Mouse (Mus musculus): ENCODE measurements around the gene Rai1. TPM values are rescaled to one million over a fixed set of nuclear protein-coding genes. Genes with fewer than 3 reads are reported as not detected.

Rai1 gene
- polyA plus RNA-seq, 1 experiment from 2014 or later: 5.1 TPM

GRCm38 (mm10) chr11:60152339-60152738 lies 47.5 kb downstream of the Rai1 start:
- 52% methylated on average over 1 of the region's 1 CpGs for WGBS (ENCODE audit: insufficient replicate concordance)
- Histone ChIP-seq H3K9ac (no peak overlapping the region), H3K27me3 (no peaks in the 10 kb centered on the region), H3K4me1 (replicated peaks) (peaks cover 24% of the 10 kb centered on the region), H3K4me3 (replicated peaks) (no peak overlapping the region), H3K9me3 (replicated peaks) (no peaks in the 10 kb centered on the region), H3K4me2 (no peak overlapping the region), H3K27ac (no peak overlapping the region), H3K36me3 (peaks cover 20% of the 10 kb centered on the region)
- DNase-seq (no peak), ATAC-seq (ENCODE audit: low read depth) (no peak; the same call in 1 of the 2 replicates)

- Histone ChIP-seq H3K4me3 (replicated peaks) (no peak overlapping the region), H3K4me2 (no peak overlapping the region), H3K9ac (no peak overlapping the region), H3K4me1 (replicated peaks) (peaks cover 40% of the 10 kb centered on the region), H3K27me3 (no peaks in the 10 kb centered on the region), H3K36me3 (peaks cover 17% of the 10 kb centered on the region), H3K9me3 (replicated peaks) (no peaks in the 10 kb centered on the region), H3K27ac (no peak overlapping the region)
- 85% methylated on average over 3 of the region's 3 CpGs for whole genome bisulfite sequencing (ENCODE audit: insufficient replicate concordance)
- ATAC-seq (ENCODE audit: low read depth) (no peak), DNase-seq (no peak)
Measured at GRCm38 (mm10) chr11:60153936-60154335, 49.1 kb downstream of the Rai1 start.

GRCm38 (mm10) chr11:60155690-60156089 lies 50.9 kb downstream of the Rai1 start:
- peaks cover 57% of the 10 kb centered on the region for H3K4me1 ChIP-seq (replicated peaks)
- peaks cover 17% of the 10 kb centered on the region for H3K36me3 ChIP-seq
- WGBS (ENCODE audit: insufficient replicate concordance): 88% methylated on average over 5 of the region's 5 CpGs

GRCm38 (mm10) chr11:60158271-60158670 lies 53.5 kb downstream of the Rai1 start:
- Histone ChIP-seq H3K27ac (0 out of 2 replicates have a peak overlapping the region, but pooled peaks have one; percentile 16), H3K4me3 (replicated peaks) (no peak overlapping the region), H3K27me3 (no peaks in the 10 kb centered on the region), H3K36me3 (peaks cover 16% of the 10 kb centered on the region), H3K4me2 (no peak overlapping the region), H3K9me3 (replicated peaks) (no peaks in the 10 kb centered on the region), H3K4me1 (replicated peaks) (peaks cover 65% of the 10 kb centered on the region), H3K9ac (no peak overlapping the region)
- DNase-seq: no peak
- no peak for ATAC-seq (ENCODE audit: low read depth)
- 65% methylated on average over 4 of the region's 4 CpGs for WGBS (ENCODE audit: insufficient replicate concordance)

More at GRCm38 (mm10) chr11:60155690-60156089, 50.9 kb downstream of the Rai1 start:
- no peak for DNase-seq
- Histone ChIP-seq H3K27me3 (no peaks in the 10 kb centered on the region), H3K9me3 (replicated peaks) (no peaks in the 10 kb centered on the region), H3K4me2 (no peak overlapping the region), H3K4me3 (replicated peaks) (no peak overlapping the region), H3K9ac (no peak overlapping the region), H3K27ac (no peak overlapping the region)
- ATAC-seq (ENCODE audit: low read depth): no peak

- Histone ChIP-seq H3K4me3 (replicated peaks) (no peak overlapping the region), H3K4me2 (peak overlapping the region; percentile 26), H3K27ac (peak overlapping the region; percentile 54), H3K36me3 (peaks cover 7% of the 10 kb centered on the region; the same call in 1 of the 2 replicates), H3K27me3 (no peaks in the 10 kb centered on the region), H3K9me3 (replicated peaks) (no peaks in the 10 kb centered on the region), H3K9ac (peak overlapping the region; percentile 40), H3K4me1 (replicated peaks) (peaks cover 75% of the 10 kb centered on the region)
- WGBS (ENCODE audit: insufficient replicate concordance): 25% methylated on average over 5 of the region's 5 CpGs
- DNase-seq (peak; percentile 67), ATAC-seq (ENCODE audit: low read depth) (peak; percentile 93)
Measured at GRCm38 (mm10) chr11:60159955-60160354, 55.1 kb downstream of the Rai1 start.

- no peaks in the 10 kb centered on the region for H3K9me3 ChIP-seq (replicated peaks)
- H3K4me3 ChIP-seq (replicated peaks): no peak overlapping the region
- peak overlapping the region; percentile 26 for H3K4me2 ChIP-seq
- H3K27me3 ChIP-seq: no peaks in the 10 kb centered on the region
- H3K9ac ChIP-seq: peak overlapping the region; percentile 40
- H3K4me1 ChIP-seq (replicated peaks): peaks cover 76% of the 10 kb centered on the region
- peaks cover 7% of the 10 kb centered on the region; the same call in 1 of the 2 replicates for H3K36me3 ChIP-seq
- no peak for DNase-seq
- ATAC-seq (ENCODE audit: low read depth): 0 out of 2 replicates have a peak, but pooled peaks have one; percentile 11
- WGBS (ENCODE audit: insufficient replicate concordance): 53% methylated on average over 3 of the region's 3 CpGs
- H3K27ac ChIP-seq: peak overlapping the region; percentile 16; the same call in 1 of the 2 replicates
Measured at GRCm38 (mm10) chr11:60160454-60161114, 55.8 kb downstream of the Rai1 start.

GRCm38 (mm10) chr11:60161146-60161874 lies 56.5 kb downstream of the Rai1 start:
- no peak overlapping the region for H3K4me3 ChIP-seq (replicated peaks)
- 81% methylated on average over 9 of the region's 9 CpGs for WGBS (ENCODE audit: insufficient replicate concordance)
- H3K9me3 ChIP-seq (replicated peaks): no peaks in the 10 kb centered on the region
- peaks cover 9% of the 10 kb centered on the region; the same call in 1 of the 2 replicates for H3K36me3 ChIP-seq
- H3K9ac ChIP-seq: peak overlapping the region; percentile 40; the same call in 1 of the 2 replicates
- peaks cover 76% of the 10 kb centered on the region for H3K4me1 ChIP-seq (replicated peaks)
- H3K27me3 ChIP-seq: no peaks in the 10 kb centered on the region
- no peak overlapping the region for H3K4me2 ChIP-seq
- ATAC-seq (ENCODE audit: low read depth): no peak
- DNase-seq: no peak
- 0 out of 2 replicates have a peak overlapping the region, but pooled peaks have one; percentile 9 for H3K27ac ChIP-seq

- Histone ChIP-seq H3K4me3 (replicated peaks) (no peak overlapping the region), H3K9me3 (replicated peaks) (no peaks in the 10 kb centered on the region), H3K27me3 (no peaks in the 10 kb centered on the region), H3K9ac (no peak overlapping the region), H3K36me3 (peaks cover 9% of the 10 kb centered on the region; the same call in 1 of the 2 replicates), H3K27ac (no peak overlapping the region), H3K4me2 (no peak overlapping the region), H3K4me1 (replicated peaks) (peaks cover 76% of the 10 kb centered on the region)
- no peak for DNase-seq
- no peak for ATAC-seq (ENCODE audit: low read depth)
- WGBS (ENCODE audit: insufficient replicate concordance): 83% methylated on average over 1 of the region's 1 CpGs
Measured at GRCm38 (mm10) chr11:60162547-60162946, 57.7 kb downstream of the Rai1 start.

- Histone ChIP-seq H3K4me3 (replicated peaks) (no peak overlapping the region), H3K4me2 (no peak overlapping the region), H3K4me1 (replicated peaks) (peaks cover 70% of the 10 kb centered on the region), H3K9me3 (replicated peaks) (no peaks in the 10 kb centered on the region), H3K27ac (no peak overlapping the region), H3K27me3 (no peaks in the 10 kb centered on the region), H3K36me3 (peaks cover 9% of the 10 kb centered on the region; the same call in 1 of the 2 replicates), H3K9ac (no peak overlapping the region)
- DNase-seq (no peak), ATAC-seq (ENCODE audit: low read depth) (no peak)
- 73% methylated on average over 4 of the region's 4 CpGs for WGBS (ENCODE audit: insufficient replicate concordance)
Measured at GRCm38 (mm10) chr11:60163362-60163761, 58.5 kb downstream of the Rai1 start.

GRCm38 (mm10) chr11:60164450-60164849 lies 59.6 kb downstream of the Rai1 start:
- H3K9me3 ChIP-seq (replicated peaks): no peaks in the 10 kb centered on the region
- ATAC-seq (ENCODE audit: low read depth): no peak
- no peaks in the 10 kb centered on the region for H3K27me3 ChIP-seq
- H3K4me3 ChIP-seq (replicated peaks): no peak overlapping the region
- H3K4me2 ChIP-seq: no peak overlapping the region
- H3K27ac ChIP-seq: no peak overlapping the region; the same call in 1 of the 2 replicates
- no peak for DNase-seq
- WGBS (ENCODE audit: insufficient replicate concordance): 69% methylated on average over 6 of the region's 6 CpGs
- H3K4me1 ChIP-seq (replicated peaks): peaks cover 65% of the 10 kb centered on the region
- no peak overlapping the region for H3K9ac ChIP-seq
- H3K36me3 ChIP-seq: peaks cover 11% of the 10 kb centered on the region; the same call in 1 of the 2 replicates

- ATAC-seq (ENCODE audit: low read depth) (no peak), DNase-seq (no peak)
- 77% methylated on average over 5 of the region's 5 CpGs for WGBS (ENCODE audit: insufficient replicate concordance)
- H3K9ac ChIP-seq: no peak overlapping the region
- H3K36me3 ChIP-seq: peaks cover 17% of the 10 kb centered on the region
- no peak overlapping the region for H3K4me3 ChIP-seq (replicated peaks)
- peaks cover 58% of the 10 kb centered on the region for H3K4me1 ChIP-seq (replicated peaks)
- no peaks in the 10 kb centered on the region for H3K27me3 ChIP-seq
- no peaks in the 10 kb centered on the region for H3K9me3 ChIP-seq (replicated peaks)
- H3K27ac ChIP-seq: no peak overlapping the region
- H3K4me2 ChIP-seq: no peak overlapping the region
Measured at GRCm38 (mm10) chr11:60165076-60165475, 60.3 kb downstream of the Rai1 start.
